Mouse (Mus musculus): ENCODE data around the gene Cyp2a4.
"Not testable (repeated sequence)": the region's sequence is repeated elsewhere in the genome, so short reads cannot be mapped to it uniquely, and the experiment has no call there.

DNA sequence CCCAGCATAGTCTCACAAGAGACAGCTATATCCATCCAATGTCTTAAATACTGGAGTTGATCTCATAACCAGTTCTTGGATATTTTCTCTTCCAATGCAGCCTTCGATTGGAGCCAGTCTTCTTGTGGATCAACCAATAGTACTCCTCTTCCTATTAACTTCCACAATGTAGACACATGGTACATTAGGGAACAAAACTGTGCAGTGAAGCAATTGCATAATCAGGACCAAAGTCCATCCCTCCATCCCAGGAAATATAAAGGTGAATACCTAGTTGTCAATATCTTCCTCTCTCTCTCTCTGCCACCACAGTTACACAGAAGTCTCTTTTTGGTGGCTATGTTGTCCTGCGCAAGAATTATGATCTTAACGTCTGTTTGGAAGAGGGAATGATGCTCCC lies 45.3 kb downstream of the Cyp2a4 start:
- not testable (repeated sequence) for TF ChIP-seq MAFK (IDR thresholded peaks at IDR 0.05; ENCODE audit: insufficient read depth, low read depth, low read length); CHD2 (IDR thresholded peaks at IDR 0.05; ENCODE audit: low read depth, low read length)
